Mouse (Mus musculus): ENCODE data around the gene Dpp8.

DNA sequence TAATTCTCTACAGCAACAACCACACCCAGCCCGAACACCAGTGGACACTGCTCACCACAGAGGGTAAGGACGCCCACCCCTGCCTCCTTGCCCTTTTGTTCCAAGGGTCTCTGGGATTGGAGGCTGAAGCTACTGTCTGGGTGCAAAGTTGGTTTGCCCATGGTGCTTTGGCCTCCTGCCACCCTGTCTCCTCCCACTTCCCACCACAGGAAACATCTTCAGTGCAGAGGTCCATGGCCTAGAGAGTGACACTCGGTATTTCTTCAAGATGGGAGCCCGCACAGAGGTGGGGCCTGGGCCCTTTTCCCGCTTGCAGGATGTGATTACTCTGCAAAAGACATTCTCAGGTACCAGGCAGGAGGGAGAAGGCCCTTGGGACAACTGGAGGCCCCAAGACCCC lies 99.5 kb downstream of the Dpp8 start:
- TF ChIP-seq CTCF (IDR thresholded peaks at IDR 0.05; ENCODE audit: low read depth) (no peak), EP300 (optimal IDR thresholded peaks at IDR 0.05) (no peak)

All from stomach, postnatal 0 days (tissue).